Mouse (Mus musculus) cerebellum, adult 9-10 months (tissue): Measurements from ENCODE around the gene Lctl.

Experiments used
- DNase-seq: peaks from one replicate; pipeline ENCODE4 v3.0.0; 2022

Lctl gene

GRCm38 (mm10) chr9:64116876-64117275, at the start of gene Lctl:
Gene Lctl (plus strand): TSS chr9:64117147.
- DNase-seq, result no peak

GRCm38 (mm10) chr9:64067787-64068186, 49.2 kb upstream of the Lctl start:
- no peak for DNase-seq

- no peak for DNase-seq
Observed at GRCm38 (mm10) chr9:64068571-64068970, 48.4 kb upstream of the Lctl start.

- DNase-seq, result no peak
Observed at GRCm38 (mm10) chr9:64069131-64069530, 47.8 kb upstream of the Lctl start.

- no peak for DNase-seq
Observed at GRCm38 (mm10) chr9:64070674-64071073, 46.3 kb upstream of the Lctl start.

- no peak for DNase-seq
Observed at GRCm38 (mm10) chr9:64074831-64075230, 42.1 kb upstream of the Lctl start.

- DNase-seq, result no peak
Observed at GRCm38 (mm10) chr9:64076412-64076811, 40.5 kb upstream of the Lctl start.

- no peak for DNase-seq
Observed at GRCm38 (mm10) chr9:64078386-64078792, 38.6 kb upstream of the Lctl start.

GRCm38 (mm10) chr9:64079922-64080321, 37.0 kb upstream of the Lctl start:
- no peak for DNase-seq

- no peak for DNase-seq
Observed at GRCm38 (mm10) chr9:64084231-64084630, 32.7 kb upstream of the Lctl start.

- no peak for DNase-seq
Observed at GRCm38 (mm10) chr9:64084661-64085399, 32.1 kb upstream of the Lctl start.

- DNase-seq, result no peak
Observed at GRCm38 (mm10) chr9:64085976-64086375, 31.0 kb upstream of the Lctl start.

- no peak for DNase-seq
Observed at GRCm38 (mm10) chr9:64086543-64086942, 30.4 kb upstream of the Lctl start.

- peak; percentile 62 for DNase-seq
Observed at GRCm38 (mm10) chr9:64087461-64088235, 29.3 kb upstream of the Lctl start.

- DNase-seq, result no peak
Observed at GRCm38 (mm10) chr9:64088346-64088745, 28.6 kb upstream of the Lctl start.

GRCm38 (mm10) chr9:64089004-64089403, 27.9 kb upstream of the Lctl start:
- DNase-seq, result no peak

- no peak for DNase-seq
Observed at GRCm38 (mm10) chr9:64094083-64094482, 22.9 kb upstream of the Lctl start.

- no peak for DNase-seq
Observed at GRCm38 (mm10) chr9:64098282-64098681, 18.7 kb upstream of the Lctl start.

GRCm38 (mm10) chr9:64100442-64100841, 16.5 kb upstream of the Lctl start:
- DNase-seq, result peak; percentile 23

- no peak for DNase-seq
Observed at GRCm38 (mm10) chr9:64105301-64105700, 11.6 kb upstream of the Lctl start.

- DNase-seq, result no peak
Observed at GRCm38 (mm10) chr9:64110502-64110901, 6.4 kb upstream of the Lctl start.

GRCm38 (mm10) chr9:64114646-64115045, 2.3 kb upstream of the Lctl start:
- no peak for DNase-seq

GRCm38 (mm10) chr9:64115756-64116155, 1.2 kb upstream of the Lctl start:
- DNase-seq, result no peak

- DNase-seq, result peak; percentile 2
Observed at GRCm38 (mm10) chr9:64119898-64120297, 3.0 kb downstream of the Lctl start.
